Mouse (Mus musculus) liver, postnatal 0 days (tissue): ENCODE measurements around the gene Clcn6. TPM values are rescaled to one million over a fixed set of nuclear protein-coding genes. Genes with fewer than 3 reads are reported as not detected.

Experiments
- ATAC-seq: fragments of 200-750 bp; cut with Nextera tagmentation; 2 replicates; pipeline ENCODE4 v1.8.0; 2017; ENCODE audit warnings: mild to moderate bottlenecking, moderate library complexity
- DNase-seq: peaks from one replicate; pipeline ENCODE4 v3.0.0-alpha.2; 2016
- H3K27ac ChIP-seq: fragments of 300-500 bp; sonication (generic); 2 replicates; pipeline ENCODE4 v1.5.1; 2014; ENCODE audit warnings: antibody characterized with exemption, moderate library complexity, mild to moderate bottlenecking, low read depth
- H3K27me3 ChIP-seq: fragments of 300-500 bp; sonication (generic); 2 replicates; pipeline ENCODE4 v1.6.1; 2014; ENCODE audit warnings: low read length, control low read depth, mixed read lengths; ENCODE audit not compliant: insufficient read depth
- H3K36me3 ChIP-seq: fragments of 300-500 bp; sonication (generic); replicated peaks from 2 replicates; pipeline ENCODE4 v1.6.1; 2014; ENCODE audit warnings: mild to moderate bottlenecking, control low read depth, low read length, moderate library complexity, mixed read lengths; ENCODE audit not compliant: insufficient read depth
- H3K4me1 ChIP-seq: fragments of 300-500 bp; sonication (generic); 2 replicates; pipeline ENCODE4 v1.6.1; 2014; ENCODE audit warnings: antibody characterized with exemption, mild to moderate bottlenecking, control low read depth; ENCODE audit not compliant: insufficient read depth
- H3K4me2 ChIP-seq: fragments of 300-500 bp; sonication (generic); 2 replicates; pipeline ENCODE4 v1.6.1; 2014; ENCODE audit warnings: low read depth, mild to moderate bottlenecking, low read length, moderate library complexity, mixed read lengths
- H3K4me3 ChIP-seq: fragments of 300-500 bp; sonication (generic); 2 replicates; pipeline ENCODE4 v1.5.1; 2014; ENCODE audit warnings: low read depth, low read length
- H3K9ac ChIP-seq: fragments of 300-500 bp; sonication (generic); replicated peaks from 2 replicates; pipeline ENCODE4 v1.6.1; 2014; ENCODE audit warnings: mild to moderate bottlenecking, moderate library complexity
- H3K9me3 ChIP-seq: fragments of 300-500 bp; sonication (generic); 2 replicates; pipeline ENCODE4 v1.6.1; 2016; ENCODE audit warnings: mild to moderate bottlenecking, control low read depth, low read length, mixed read lengths
- CTCF ChIP-seq: sonication (generic); IDR thresholded peaks from 2 replicates; pipeline ENCODE4 v1.5.1; 2016; ENCODE audit warnings: antibody characterized with exemption, low read depth
- EP300 ChIP-seq: IDR thresholded peaks from 2 replicates; pipeline ENCODE4 v1.6.1; 2016; ENCODE audit warnings: antibody characterized with exemption, low read depth, mild to moderate bottlenecking
- WGBS: fragments of 180-500 bp; shearing (Covaris S2); extraction: QIAGEN DNeasy Blood & Tissue Kit; methylation state at CpG from one replicate; pipeline ENCODE4 v1.1.7; 2014; ENCODE audit not compliant: insufficient replicate concordance; 5-methylcytosine and 5-hydroxymethylcytosine counted together
- polyA plus RNA-seq: library from polyadenylated mRNA; unstranded; fragments of >200 nt; fragmentation: Nextera tagmentation; extraction: Ambion mirVana; gene quantifications from 2 replicates; pipeline ENCODE4 v1.2.1, GENCODE M21; 2015

Gene Clcn6
- polyA plus RNA-seq, 1 experiment from 2014 or later, result 0.79 TPM

GRCm38 (mm10) chr4:147978391-147978790, 60.2 kb downstream of the Clcn6 start:
- H3K9me3 ChIP-seq, result peaks cover 4% of the 10 kb centered on the region; the same call in 1 of the 2 replicates
- no peaks in the 10 kb centered on the region for H3K4me1 ChIP-seq
- H3K27ac ChIP-seq, result no peak overlapping the region
- WGBS, result 74% methylated on average over 6 of the region's 6 CpGs
- H3K4me2 ChIP-seq, result no peak overlapping the region
- DNase-seq (no peak), ATAC-seq (no peak)
- H3K36me3 ChIP-seq, result no peaks in the 10 kb centered on the region
- no peak overlapping the region for H3K9ac ChIP-seq
- H3K4me3 ChIP-seq, result no peak overlapping the region
- H3K27me3 ChIP-seq, result no peaks in the 10 kb centered on the region
- TF ChIP-seq EP300 (no peak), CTCF (no peak)

- no peaks in the 10 kb centered on the region for H3K4me1 ChIP-seq
- no peaks in the 10 kb centered on the region for H3K27me3 ChIP-seq
- no peaks in the 10 kb centered on the region for H3K36me3 ChIP-seq
- H3K4me2 ChIP-seq, result no peak overlapping the region
- DNase-seq (no peak), ATAC-seq (no peak)
- 65% methylated on average over 4 of the region's 4 CpGs for WGBS
- no peak overlapping the region for H3K9ac ChIP-seq
- H3K9me3 ChIP-seq, result peaks cover 4% of the 10 kb centered on the region; the same call in 1 of the 2 replicates
- no peak overlapping the region for H3K4me3 ChIP-seq
- H3K27ac ChIP-seq, result no peak overlapping the region
- TF ChIP-seq CTCF, result no peak
- TF ChIP-seq EP300, result no peak
Measured at GRCm38 (mm10) chr4:147977726-147978125, 60.9 kb downstream of the Clcn6 start.

- H3K27ac ChIP-seq, result no peak overlapping the region
- H3K9ac ChIP-seq, result no peak overlapping the region
- ATAC-seq, result no peak
- TF ChIP-seq EP300 (no peak), CTCF (no peak)
- DNase-seq, result no peak
- H3K4me2 ChIP-seq, result no peak overlapping the region
- WGBS, result 50% methylated on average over 3 of the region's 3 CpGs
- H3K4me1 ChIP-seq, result no peaks in the 10 kb centered on the region
- no peaks in the 10 kb centered on the region for H3K27me3 ChIP-seq
- H3K36me3 ChIP-seq, result no peaks in the 10 kb centered on the region
- no peak overlapping the region for H3K4me3 ChIP-seq
- H3K9me3 ChIP-seq, result peaks cover 4% of the 10 kb centered on the region; the same call in 1 of the 2 replicates
Measured at GRCm38 (mm10) chr4:147976237-147976636, 62.4 kb downstream of the Clcn6 start.

GRCm38 (mm10) chr4:147969337-147969736, 69.3 kb downstream of the Clcn6 start:
- ATAC-seq, result no peak
- whole genome bisulfite sequencing, result 40% methylated on average over 9 of the region's 9 CpGs
- H3K4me2 ChIP-seq, result no peak overlapping the region

GRCm38 (mm10) chr4:147968816-147969215, 69.8 kb downstream of the Clcn6 start:
- WGBS, result 69% methylated on average over 2 of the region's 2 CpGs
- Histone ChIP-seq H3K4me2 (no peak overlapping the region), H3K9me3 (no peaks in the 10 kb centered on the region), H3K27me3 (no peaks in the 10 kb centered on the region), H3K4me3 (no peak overlapping the region), H3K4me1 (no peaks in the 10 kb centered on the region), H3K36me3 (no peaks in the 10 kb centered on the region), H3K27ac (no peak overlapping the region), H3K9ac (no peak overlapping the region)
- TF ChIP-seq EP300 (no peak), CTCF (no peak)
- ATAC-seq (no peak), DNase-seq (no peak)

More at GRCm38 (mm10) chr4:147969337-147969736, 69.3 kb downstream of the Clcn6 start:
- H3K27me3 ChIP-seq, result no peaks in the 10 kb centered on the region
- TF ChIP-seq EP300 (no peak), CTCF (no peak)
- H3K36me3 ChIP-seq, result no peaks in the 10 kb centered on the region
- H3K27ac ChIP-seq, result no peak overlapping the region
- H3K4me3 ChIP-seq, result no peak overlapping the region
- no peaks in the 10 kb centered on the region for H3K9me3 ChIP-seq
- H3K9ac ChIP-seq, result no peak overlapping the region
- DNase-seq, result no peak
- no peaks in the 10 kb centered on the region for H3K4me1 ChIP-seq

GRCm38 (mm10) chr4:147965712-147966111, 72.9 kb downstream of the Clcn6 start:
- Histone ChIP-seq H3K4me2 (no peak overlapping the region), H3K27ac (no peak overlapping the region), H3K36me3 (no peaks in the 10 kb centered on the region), H3K9ac (no peak overlapping the region), H3K4me1 (no peaks in the 10 kb centered on the region), H3K9me3 (no peaks in the 10 kb centered on the region), H3K4me3 (no peak overlapping the region), H3K27me3 (no peaks in the 10 kb centered on the region)
- ATAC-seq, result no peak
- no peak for DNase-seq
- WGBS, result 68% methylated on average over 7 of the region's 7 CpGs
- TF ChIP-seq EP300 (no peak), CTCF (no peak)

- no peaks in the 10 kb centered on the region for H3K27me3 ChIP-seq
- H3K9me3 ChIP-seq, result no peaks in the 10 kb centered on the region
- ATAC-seq (no peak), DNase-seq (no peak)
- H3K4me1 ChIP-seq, result no peaks in the 10 kb centered on the region
- no peaks in the 10 kb centered on the region for H3K36me3 ChIP-seq
- H3K4me2 ChIP-seq, result no peak overlapping the region
- TF ChIP-seq EP300 (no peak), CTCF (no peak)
- H3K9ac ChIP-seq, result no peak overlapping the region
- WGBS, result 79% methylated on average over 15 of the region's 15 CpGs
- H3K4me3 ChIP-seq, result no peak overlapping the region
- H3K27ac ChIP-seq, result no peak overlapping the region
Measured at GRCm38 (mm10) chr4:147963623-147964022, 75.0 kb downstream of the Clcn6 start.
